Mouse (Mus musculus) thymus, adult 2 months (tissue): Measurements from ENCODE around the gene Vamp4. TPM values are rescaled to one million over a fixed set of nuclear protein-coding genes. Genes with fewer than 3 reads are reported as not detected.
A peak's percentile ranks its signal among the peaks of the same experiment; 100 is the strongest.

Experiments used
- DNase-seq: peaks from one replicate; pipeline ENCODE4 v3.0.0; 2021
- H3K27ac ChIP-seq: fragments of 200-500 bp; 2 replicates; pipeline ENCODE4 v1.5.1; 2012; ENCODE audit warnings: low read length, control low read depth; ENCODE audit not compliant: control insufficient read depth, insufficient read depth
- H3K27me3 ChIP-seq: fragments of 200-500 bp; 2 replicates; pipeline ENCODE4 v1.6.1; 2012; ENCODE audit warnings: mild to moderate bottlenecking, low read length, moderate library complexity, mixed read lengths; ENCODE audit not compliant: control insufficient read depth, insufficient read depth
- H3K36me3 ChIP-seq: fragments of 200-500 bp; 2 replicates; pipeline ENCODE4 v1.6.1; 2012; ENCODE audit warnings: mild to moderate bottlenecking, low read length, moderate library complexity; ENCODE audit not compliant: control insufficient read depth, insufficient read depth
- H3K4me1 ChIP-seq: fragments of 200-500 bp; replicated peaks from 2 replicates; pipeline ENCODE4 v1.6.1; 2012; ENCODE audit warnings: low read length; ENCODE audit not compliant: control insufficient read depth, insufficient read depth
- H3K4me3 ChIP-seq: fragments of 200-500 bp; 2 replicates; pipeline ENCODE4 v1.5.1; 2012; ENCODE audit warnings: mild to moderate bottlenecking, low read length, control low read depth, moderate library complexity; ENCODE audit not compliant: control insufficient read depth, insufficient read depth
- CTCF ChIP-seq: fragments of 200-500 bp; IDR thresholded peaks from 2 replicates; pipeline ENCODE4 v1.5.1; 2012; ENCODE audit warnings: mild to moderate bottlenecking, control low read depth, low read length, moderate library complexity, borderline replicate concordance; ENCODE audit not compliant: control insufficient read depth, poor library complexity, insufficient read depth; ENCODE audit errors: extremely low read depth
- POLR2A ChIP-seq: fragments of 200-500 bp; IDR thresholded peaks from 2 replicates; pipeline ENCODE4 v1.6.1; 2012; ENCODE audit warnings: mild to moderate bottlenecking, low read length, control low read depth, moderate library complexity; ENCODE audit not compliant: control insufficient read depth, poor library complexity, insufficient read depth; ENCODE audit errors: extremely low read depth
- WGBS: fragments of 180-500 bp; shearing (Covaris S2); methylation state at CpG from one replicate; pipeline ENCODE4 v1.1.7; 2018; 5-methylcytosine and 5-hydroxymethylcytosine counted together
- polyA plus RNA-seq: library from polyadenylated mRNA; depleted of rRNA; stranded (reverse); fragments of >200 nt; gene quantifications from 2 replicates; pipeline ENCODE4 v1.2.3, GENCODE M21; 2012

The Vamp4 gene
- polyA plus RNA-seq, 1 experiment: 21.4 TPM

DNA sequence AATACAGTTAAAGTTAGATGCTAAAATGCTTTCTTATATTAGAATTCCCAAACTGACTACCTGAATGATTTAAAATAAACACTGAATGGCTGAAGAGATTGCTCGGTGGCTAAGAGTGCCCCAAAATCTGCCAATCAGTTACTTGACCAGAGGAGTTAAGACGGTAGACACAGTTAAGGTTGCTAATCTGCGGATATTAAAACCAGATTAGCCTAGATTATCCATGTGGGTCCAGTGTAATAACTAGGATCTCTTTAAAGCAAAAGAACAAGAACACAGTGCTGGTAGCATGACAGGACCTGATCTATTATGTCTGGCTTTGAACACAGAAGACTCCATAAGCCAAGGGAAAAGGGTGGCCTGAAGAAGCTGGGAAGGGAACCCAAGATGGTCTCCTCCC lies 16.1 kb upstream of the Vamp4 start:
- TF ChIP-seq POLR2A: no peak
- TF ChIP-seq CTCF: no peak
- no peaks in the 10 kb centered on the region for H3K27me3 ChIP-seq
- no peak for DNase-seq
- 94% methylated on average over 3 of the region's 3 CpGs for WGBS
- H3K27ac ChIP-seq: no peak overlapping the region
- no peak overlapping the region for H3K4me3 ChIP-seq
- H3K36me3 ChIP-seq: no peaks in the 10 kb centered on the region
- H3K4me1 ChIP-seq: no peaks in the 10 kb centered on the region

GRCm38 (mm10) chr1:162563236-162563635 lies 7.1 kb upstream of the Vamp4 start:
- Histone ChIP-seq H3K4me1 (no peaks in the 10 kb centered on the region), H3K36me3 (no peaks in the 10 kb centered on the region), H3K4me3 (no peak overlapping the region), H3K27me3 (no peaks in the 10 kb centered on the region), H3K27ac (no peak overlapping the region)
- WGBS: 54% methylated on average over 1 of the region's 1 CpGs
- no peak for DNase-seq
- TF ChIP-seq POLR2A (no peak), CTCF (no peak)

GRCm38 (mm10) chr1:162564992-162565391 lies 5.3 kb upstream of the Vamp4 start:
- TF ChIP-seq POLR2A (no peak), CTCF (no peak)
- Histone ChIP-seq H3K36me3 (no peaks in the 10 kb centered on the region), H3K4me3 (no peak overlapping the region), H3K27ac (no peak overlapping the region), H3K27me3 (no peaks in the 10 kb centered on the region), H3K4me1 (no peaks in the 10 kb centered on the region; the same call in 1 of the 2 replicates)
- no peak for DNase-seq
- 14% methylated on average over 3 of the region's 3 CpGs for WGBS

DNA sequence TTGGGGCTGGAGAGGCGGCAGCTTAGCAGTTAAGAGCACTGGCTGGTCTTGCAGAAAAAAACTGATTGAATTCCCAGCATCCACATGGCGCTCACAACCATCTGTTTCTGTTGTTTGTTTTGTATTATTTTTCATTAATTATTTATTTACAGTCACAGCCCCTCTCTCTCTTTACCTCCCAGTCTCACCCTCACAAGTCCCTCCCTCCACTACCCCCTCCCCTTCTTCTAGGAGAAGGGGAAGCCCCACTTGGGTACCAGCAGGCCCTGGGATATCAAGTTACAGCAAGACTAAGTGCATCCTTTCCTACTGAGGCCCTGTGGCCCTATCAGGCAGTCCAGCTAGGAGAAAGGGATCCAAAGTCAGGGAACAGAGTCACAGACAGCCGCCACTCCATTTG lies 3.0 kb upstream of the Vamp4 start:
- Histone ChIP-seq H3K4me3 (no peak overlapping the region), H3K4me1 (no peaks in the 10 kb centered on the region; the same call in 1 of the 2 replicates), H3K36me3 (no peaks in the 10 kb centered on the region), H3K27me3 (no peaks in the 10 kb centered on the region), H3K27ac (no peak overlapping the region)
- 93% methylated on average over 3 of the region's 3 CpGs for WGBS
- DNase-seq: no peak
- TF ChIP-seq POLR2A: no peak
- TF ChIP-seq CTCF: no peak

- TF ChIP-seq CTCF: no peak
- TF ChIP-seq POLR2A: no peak
- WGBS: under 1% methylated on average over 46 of the region's 46 CpGs
- H3K27ac ChIP-seq: peak overlapping the region; percentile 63
Observed at GRCm38 (mm10) chr1:162570931-162571601, 751 bp downstream of the Vamp4 start.

GRCm38 (mm10) chr1:162575098-162575497 lies 4.8 kb downstream of the Vamp4 start:
- H3K27ac ChIP-seq: no peak overlapping the region
- no peaks in the 10 kb centered on the region for H3K4me1 ChIP-seq
- H3K27me3 ChIP-seq: no peaks in the 10 kb centered on the region
- peaks cover 31% of the 10 kb centered on the region for H3K36me3 ChIP-seq
- no peak for TF ChIP-seq CTCF
- TF ChIP-seq POLR2A: no peak
- no peak for DNase-seq
- 97% methylated on average over 3 of the region's 3 CpGs for WGBS
- no peak overlapping the region for H3K4me3 ChIP-seq

More at GRCm38 (mm10) chr1:162570931-162571601, 751 bp downstream of the Vamp4 start:
- H3K36me3 ChIP-seq: peaks cover 16% of the 10 kb centered on the region
- H3K4me3 ChIP-seq: peak overlapping the region; percentile 71
- DNase-seq: no peak
- no peaks in the 10 kb centered on the region; the same call in 1 of the 2 replicates for H3K4me1 ChIP-seq
- H3K27me3 ChIP-seq: no peaks in the 10 kb centered on the region

- WGBS: 94% methylated on average over 2 of the region's 2 CpGs
Observed at GRCm38 (mm10) chr1:162582884-162583283, 12.6 kb downstream of the Vamp4 start.

More at GRCm38 (mm10) chr1:162582884-162583283, 12.6 kb downstream of the Vamp4 start:
- Histone ChIP-seq H3K36me3 (peaks cover 29% of the 10 kb centered on the region), H3K4me3 (no peak overlapping the region), H3K27ac (no peak overlapping the region), H3K4me1 (no peaks in the 10 kb centered on the region), H3K27me3 (no peaks in the 10 kb centered on the region)
- no peak for DNase-seq
- TF ChIP-seq POLR2A: no peak
- TF ChIP-seq CTCF: no peak
